Mouse (Mus musculus) embryonic fibroblast, embryonic 13.5 days (primary cell): ENCODE results near the gene Efnb3. TPM values are rescaled to one million over a fixed set of nuclear protein-coding genes. Genes with fewer than 3 reads are reported as not detected.

Experiments used
- H3K27ac ChIP-seq: 2 replicates; pipeline ENCODE4 v1.5.1; 2012; ENCODE audit warnings: low read length, control low read depth, inconsistent platforms; ENCODE audit not compliant: insufficient read depth
- H3K4me1 ChIP-seq: 2 replicates; pipeline ENCODE4 v1.6.1; 2011; ENCODE audit warnings: low read length; ENCODE audit not compliant: control insufficient read depth, insufficient read depth
- H3K4me3 ChIP-seq: 2 replicates; pipeline ENCODE4 v1.5.1; 2011; ENCODE audit warnings: mild to moderate bottlenecking, control low read depth, low read length; ENCODE audit not compliant: insufficient read depth
- CTCF ChIP-seq: IDR thresholded peaks from 2 replicates; pipeline ENCODE4 v1.5.1; 2011; ENCODE audit warnings: mild to moderate bottlenecking, control low read depth, low read length, moderate library complexity, borderline replicate concordance; ENCODE audit not compliant: insufficient read depth
- POLR2A ChIP-seq: IDR thresholded peaks from 2 replicates; pipeline ENCODE4 v1.6.1; 2011; ENCODE audit warnings: low read depth, mild to moderate bottlenecking, control low read depth, low read length, moderate library complexity
- polyA plus RNA-seq: library from polyadenylated mRNA; stranded (reverse); fragments of >200 nt; gene quantifications from 2 replicates; pipeline ENCODE4 v1.2.4, GENCODE M21; 2011; ENCODE audit warnings: low read depth; ENCODE audit not compliant: missing spikeins, insufficient read length

Efnb3 gene
- polyA plus RNA-seq: 0.45 and 2.6 TPM in 2 replicates

GRCm38 (mm10) chr11:69559851-69560765, at the start of gene Efnb3:
Gene Efnb3 (minus strand): TSS chr11:69560205.
- TF ChIP-seq CTCF (no peak), POLR2A (no peak)
- H3K27ac ChIP-seq: no peak within 1 kb of the TSS
- H3K4me3 ChIP-seq: peak within 1 kb of the TSS; percentile 3; the same call in 1 of the 2 replicates
- peaks cover 6% of the 10 kb centered on the region; the same call in 1 of the 2 replicates for H3K4me1 ChIP-seq

- Histone ChIP-seq H3K4me3 (no peak overlapping the region), H3K4me1 (no peaks in the 10 kb centered on the region), H3K27ac (no peak overlapping the region)
- TF ChIP-seq POLR2A: no peak
- no peak for TF ChIP-seq CTCF
Measured at GRCm38 (mm10) chr11:69609416-69609815, 49.4 kb upstream of the Efnb3 start.

GRCm38 (mm10) chr11:69608525-69608924, 48.5 kb upstream of the Efnb3 start:
- H3K27ac ChIP-seq: no peak overlapping the region
- no peaks in the 10 kb centered on the region for H3K4me1 ChIP-seq
- no peak overlapping the region for H3K4me3 ChIP-seq
- TF ChIP-seq CTCF (no peak), POLR2A (no peak)

- H3K4me3 ChIP-seq: no peak overlapping the region
- TF ChIP-seq POLR2A: no peak
- TF ChIP-seq CTCF: no peak
Measured at GRCm38 (mm10) chr11:69606832-69607231, 46.8 kb upstream of the Efnb3 start.

GRCm38 (mm10) chr11:69606491-69606795, 46.4 kb upstream of the Efnb3 start:
- no peak for TF ChIP-seq CTCF
- no peak for TF ChIP-seq POLR2A
- Histone ChIP-seq H3K4me1 (no peaks in the 10 kb centered on the region), H3K27ac (no peak overlapping the region), H3K4me3 (no peak overlapping the region)

More at GRCm38 (mm10) chr11:69606832-69607231, 46.8 kb upstream of the Efnb3 start:
- Histone ChIP-seq H3K27ac (no peak overlapping the region), H3K4me1 (no peaks in the 10 kb centered on the region)

GRCm38 (mm10) chr11:69605726-69606490, 45.9 kb upstream of the Efnb3 start, which contains the start of gene Atp1b2:
Gene Atp1b2 (minus strand): TSS chr11:69605942.
- Histone ChIP-seq H3K4me3 (peak within 1 kb of the TSS; percentile 44), H3K27ac (no peak within 1 kb of the TSS), H3K4me1 (no peaks in the 10 kb centered on the region)
- TF ChIP-seq POLR2A (peak; percentile 86), CTCF (no peak)

- no peak for TF ChIP-seq CTCF
- TF ChIP-seq POLR2A: no peak
- Histone ChIP-seq H3K27ac (no peak overlapping the region), H3K4me3 (peak overlapping the region; percentile 44), H3K4me1 (peaks cover 5% of the 10 kb centered on the region)
Measured at GRCm38 (mm10) chr11:69604795-69605664, 45.0 kb upstream of the Efnb3 start.

GRCm38 (mm10) chr11:69604347-69604746, 44.3 kb upstream of the Efnb3 start:
- Histone ChIP-seq H3K4me3 (no peak overlapping the region), H3K27ac (no peak overlapping the region), H3K4me1 (peaks cover 5% of the 10 kb centered on the region)
- TF ChIP-seq POLR2A: no peak
- no peak for TF ChIP-seq CTCF

- Histone ChIP-seq H3K4me3 (no peak overlapping the region), H3K4me1 (peaks cover 5% of the 10 kb centered on the region), H3K27ac (no peak overlapping the region)
- TF ChIP-seq CTCF (no peak), POLR2A (no peak)
Measured at GRCm38 (mm10) chr11:69603516-69603915, 43.5 kb upstream of the Efnb3 start.

GRCm38 (mm10) chr11:69601768-69602167, 41.8 kb upstream of the Efnb3 start:
- Histone ChIP-seq H3K27ac (no peak overlapping the region), H3K4me3 (no peak overlapping the region), H3K4me1 (peaks cover 5% of the 10 kb centered on the region)
- TF ChIP-seq CTCF (no peak), POLR2A (no peak)
